Mouse (Mus musculus): Measurements from ENCODE around the gene Gp2. TPM values are rescaled to one million over a fixed set of nuclear protein-coding genes. Genes with fewer than 3 reads are reported as not detected.

Gp2 gene
- polyA plus RNA-seq, 1 experiment from 2014 or later: not detected

DNA sequence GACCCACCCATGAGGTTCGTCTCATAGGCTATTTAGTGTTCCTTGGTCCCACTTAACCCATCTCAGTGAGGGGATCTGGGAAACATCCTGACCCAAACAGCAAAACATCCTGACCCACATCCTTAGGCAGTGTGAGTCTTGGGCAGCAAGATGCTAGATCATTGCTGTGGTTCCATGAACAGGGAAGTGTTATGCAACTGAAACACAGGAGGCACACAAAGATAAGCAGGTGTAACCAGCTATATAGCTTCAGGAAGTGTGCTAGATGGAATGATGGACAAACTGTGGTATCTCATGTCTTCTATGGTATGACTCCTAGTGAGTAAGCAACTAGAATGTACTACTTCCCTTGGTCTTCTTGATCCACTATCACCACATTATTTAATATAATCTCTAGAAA, 17.1 kb downstream of the Gp2 start:
- no peaks in the 10 kb centered on the region for H3K9me3 ChIP-seq (replicated peaks; ENCODE audit: control insufficient read depth, low read length)
- no peak overlapping the region for H3K9ac ChIP-seq (replicated peaks; ENCODE audit: low read length)
- no peak overlapping the region for H3K4me3 ChIP-seq (ENCODE audit: low read depth, low read length)
- no peak overlapping the region for H3K27ac ChIP-seq (replicated peaks; ENCODE audit: low read depth, low read length)
- no peak overlapping the region for H3K4me2 ChIP-seq (ENCODE audit: low read depth, low read length)
- no peaks in the 10 kb centered on the region for H3K27me3 ChIP-seq (ENCODE audit: control insufficient read depth, insufficient read depth, low read length)
- no peaks in the 10 kb centered on the region for H3K4me1 ChIP-seq (ENCODE audit: control insufficient read depth, insufficient read depth, low read length)
- no peaks in the 10 kb centered on the region for H3K36me3 ChIP-seq (replicated peaks; ENCODE audit: control insufficient read depth, insufficient read depth, low read depth, low read length)
- DNase-seq (ENCODE audit: low spot score) (no peak), ATAC-seq (replicated peaks; ENCODE audit: insufficient number of reproducible peaks, low FRiP score, low TSS enrichment, low read depth) (no peak)
- 77% methylated on average over 1 of the region's 1 CpGs for WGBS

DNA sequence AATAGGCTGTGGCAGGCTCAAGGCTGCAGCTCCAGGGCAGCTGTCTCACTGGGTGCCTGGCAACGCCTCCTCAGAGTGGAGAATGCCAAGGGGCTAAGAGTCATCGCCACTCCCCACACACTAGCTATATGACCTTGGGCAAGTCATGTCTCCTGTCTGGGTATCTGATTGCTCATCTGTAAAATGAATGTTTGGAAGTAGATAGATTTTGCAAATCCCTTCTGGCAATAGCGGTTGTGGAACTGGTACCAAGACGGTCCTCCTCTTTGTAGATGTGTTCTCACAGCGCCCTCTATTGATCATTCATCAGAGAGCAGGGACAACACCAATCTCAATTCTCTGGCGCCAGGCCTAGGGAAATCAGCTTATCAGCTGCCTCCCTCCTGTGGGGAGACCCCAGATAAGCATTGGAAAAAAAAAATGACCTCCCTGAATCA, 31.9 kb downstream of the Gp2 start:
- Histone ChIP-seq H3K27ac (replicated peaks; ENCODE audit: low read depth, low read length) (no peak overlapping the region), H3K4me3 (ENCODE audit: low read depth, low read length) (no peak overlapping the region), H3K36me3 (replicated peaks; ENCODE audit: control insufficient read depth, insufficient read depth, low read depth, low read length) (no peaks in the 10 kb centered on the region), H3K27me3 (ENCODE audit: control insufficient read depth, insufficient read depth, low read length) (no peaks in the 10 kb centered on the region), H3K4me1 (ENCODE audit: control insufficient read depth, insufficient read depth, low read length) (no peaks in the 10 kb centered on the region), H3K4me2 (ENCODE audit: low read depth, low read length) (no peak overlapping the region), H3K9ac (replicated peaks; ENCODE audit: low read length) (no peak overlapping the region), H3K9me3 (replicated peaks; ENCODE audit: control insufficient read depth, low read length) (no peaks in the 10 kb centered on the region)
- 15% methylated on average over 6 of the region's 6 CpGs for WGBS
- ATAC-seq (replicated peaks; ENCODE audit: insufficient number of reproducible peaks, low FRiP score, low TSS enrichment, low read depth) (no peak), DNase-seq (ENCODE audit: low spot score) (peak; percentile 74)

GRCm38 (mm10) chr7:119420730-119421129, 38.4 kb downstream of the Gp2 start:
- peak; percentile 2 for DNase-seq (ENCODE audit: low spot score)
- H3K9me3 ChIP-seq (replicated peaks; ENCODE audit: control insufficient read depth, low read length): no peaks in the 10 kb centered on the region
- H3K27me3 ChIP-seq (ENCODE audit: control insufficient read depth, insufficient read depth, low read length): no peaks in the 10 kb centered on the region
- H3K4me3 ChIP-seq (ENCODE audit: low read depth, low read length): no peak overlapping the region
- ATAC-seq (replicated peaks; ENCODE audit: insufficient number of reproducible peaks, low FRiP score, low TSS enrichment, low read depth): peak; percentile 34; the same call in 1 of the 2 replicates
- WGBS: 4% methylated on average over 2 of the region's 2 CpGs
- H3K36me3 ChIP-seq (replicated peaks; ENCODE audit: control insufficient read depth, insufficient read depth, low read depth, low read length): no peaks in the 10 kb centered on the region
- H3K27ac ChIP-seq (replicated peaks; ENCODE audit: low read depth, low read length): no peak overlapping the region
- no peak overlapping the region for H3K4me2 ChIP-seq (ENCODE audit: low read depth, low read length)
- H3K9ac ChIP-seq (replicated peaks; ENCODE audit: low read length): no peak overlapping the region
- no peaks in the 10 kb centered on the region for H3K4me1 ChIP-seq (ENCODE audit: control insufficient read depth, insufficient read depth, low read length)

DNA sequence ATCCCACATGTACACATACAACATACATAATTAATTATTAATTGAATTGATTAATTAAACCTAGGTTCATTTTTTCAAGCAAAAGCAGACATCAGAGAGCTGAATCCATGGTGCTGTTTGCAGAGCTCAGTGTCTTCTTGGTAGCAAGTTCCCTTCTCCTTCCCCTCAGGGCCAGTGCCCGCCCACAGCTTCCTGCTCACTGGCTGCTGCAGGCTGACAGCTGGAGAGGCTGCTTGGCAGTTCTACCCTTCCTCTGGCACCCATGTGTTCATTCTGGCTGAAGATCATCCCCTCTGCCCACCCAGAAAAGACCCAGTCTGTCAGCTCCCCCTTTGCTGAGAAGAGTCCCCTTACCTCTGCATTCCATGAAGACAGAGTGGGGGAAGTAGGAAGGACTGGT, 40.6 kb downstream of the Gp2 start:
- H3K4me1 ChIP-seq (ENCODE audit: control insufficient read depth, insufficient read depth, low read length): no peaks in the 10 kb centered on the region
- no peaks in the 10 kb centered on the region for H3K9me3 ChIP-seq (replicated peaks; ENCODE audit: control insufficient read depth, low read length)
- no peak overlapping the region for H3K27ac ChIP-seq (replicated peaks; ENCODE audit: low read depth, low read length)
- ATAC-seq (replicated peaks; ENCODE audit: insufficient number of reproducible peaks, low FRiP score, low TSS enrichment, low read depth) (no peak), DNase-seq (ENCODE audit: low spot score) (no peak)
- H3K27me3 ChIP-seq (ENCODE audit: control insufficient read depth, insufficient read depth, low read length): no peaks in the 10 kb centered on the region
- H3K4me2 ChIP-seq (ENCODE audit: low read depth, low read length): no peak overlapping the region
- no peak overlapping the region for H3K9ac ChIP-seq (replicated peaks; ENCODE audit: low read length)
- H3K36me3 ChIP-seq (replicated peaks; ENCODE audit: control insufficient read depth, insufficient read depth, low read depth, low read length): no peaks in the 10 kb centered on the region
- 71% methylated on average over 1 of the region's 1 CpGs for WGBS
- H3K4me3 ChIP-seq (ENCODE audit: low read depth, low read length): no peak overlapping the region

GRCm38 (mm10) chr7:119394050-119394732, 64.9 kb downstream of the Gp2 start:
- Histone ChIP-seq H3K27me3 (ENCODE audit: control insufficient read depth, insufficient read depth, low read length) (no peaks in the 10 kb centered on the region), H3K4me3 (ENCODE audit: low read depth, low read length) (no peak overlapping the region), H3K4me2 (ENCODE audit: low read depth, low read length) (no peak overlapping the region), H3K4me1 (ENCODE audit: control insufficient read depth, insufficient read depth, low read length) (no peaks in the 10 kb centered on the region), H3K27ac (replicated peaks; ENCODE audit: low read depth, low read length) (no peak overlapping the region), H3K9me3 (replicated peaks; ENCODE audit: control insufficient read depth, low read length) (no peaks in the 10 kb centered on the region), H3K36me3 (replicated peaks; ENCODE audit: control insufficient read depth, insufficient read depth, low read depth, low read length) (no peaks in the 10 kb centered on the region), H3K9ac (replicated peaks; ENCODE audit: low read length) (no peak overlapping the region)
- ATAC-seq (replicated peaks; ENCODE audit: insufficient number of reproducible peaks, low FRiP score, low TSS enrichment, low read depth) (no peak), DNase-seq (ENCODE audit: low spot score) (no peak)
- 81% methylated on average over 13 of the region's 13 CpGs for WGBS

Other genes starting within 250 kb of the Gp2 start
- not detected in 2 replicates for gene Umod, start 20.0 kb upstream of the Gp2 start, polyA plus RNA-seq (2014; fragmentation: Nextera tagmentation; extraction: Ambion mirVana)
- gene Acsm5, start 60.2 kb upstream of the Gp2 start, polyA plus RNA-seq (2014; fragmentation: Nextera tagmentation; extraction: Ambion mirVana): not detected in 2 replicates
- gene Pdilt, start 64.2 kb upstream of the Gp2 start, polyA plus RNA-seq (2014; fragmentation: Nextera tagmentation; extraction: Ambion mirVana): not detected in 2 replicates
- gene Acsm2, start 95.1 kb upstream of the Gp2 start, polyA plus RNA-seq (2014; fragmentation: Nextera tagmentation; extraction: Ambion mirVana): not detected in 2 replicates
- not detected in 2 replicates for gene Acsm1, start 147.7 kb upstream of the Gp2 start, polyA plus RNA-seq (2014; fragmentation: Nextera tagmentation; extraction: Ambion mirVana)
- 4.0 and 8.3 TPM in 2 replicates for gene Acsm4, start 230.7 kb upstream of the Gp2 start, polyA plus RNA-seq (2014; fragmentation: Nextera tagmentation; extraction: Ambion mirVana)

All from embryonic facial prominence, embryonic 11.5 days (tissue).